Mouse (Mus musculus) liver, adult 2 months (tissue): ENCODE measurements around the gene Nkpd1.

Experiments
- CTCF ChIP-seq: fragments of 200-500 bp; IDR thresholded peaks from 2 replicates; pipeline ENCODE4 v1.5.1; 2011; ENCODE audit warnings: low read depth, low read length, control low read depth
- POLR2A ChIP-seq: fragments of 200-500 bp; IDR thresholded peaks from 2 replicates; pipeline ENCODE4 v1.6.1; 2011; ENCODE audit warnings: low read length, control low read depth; ENCODE audit not compliant: insufficient read depth; ENCODE audit errors: extremely low read depth

DNA sequence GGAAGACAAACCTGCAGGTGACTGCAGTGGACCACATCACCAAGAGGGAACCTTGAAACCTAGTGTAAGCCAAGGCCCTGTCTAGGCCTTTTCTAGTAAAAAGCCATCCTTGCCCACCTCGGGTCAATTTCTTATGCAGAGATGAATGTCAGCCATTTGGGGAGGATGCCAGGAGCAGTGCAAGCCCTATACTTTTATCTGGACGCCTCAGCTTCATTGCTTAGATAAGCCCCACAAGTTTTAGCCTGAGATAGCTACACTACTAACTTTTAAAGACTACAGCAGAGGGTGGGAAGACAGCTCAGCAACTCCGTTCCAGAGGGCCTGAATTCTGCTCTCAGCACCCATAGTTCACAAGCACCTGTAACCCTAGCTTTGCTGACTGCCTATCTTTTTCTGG is 46.2 kb downstream of the Nkpd1 start:
- TF ChIP-seq CTCF: no peak
- no peak for TF ChIP-seq POLR2A
